Mouse (Mus musculus) small intestine, adult 2 months (tissue): Measurements from ENCODE around the gene Astn1.

Experiments used
- CTCF ChIP-seq: fragments of 200-500 bp; IDR thresholded peaks from 2 replicates; pipeline ENCODE4 v1.5.1; 2012; ENCODE audit warnings: low read depth, mild to moderate bottlenecking, control low read depth, inconsistent platforms, low read length, moderate library complexity, mixed read lengths; ENCODE audit not compliant: insufficient replicate concordance, insufficient read length; ENCODE audit errors: extremely low read depth
- POLR2A ChIP-seq: fragments of 200-500 bp; IDR thresholded peaks from 2 replicates; pipeline ENCODE4 v1.6.1; 2012; ENCODE audit warnings: low read depth, mild to moderate bottlenecking, control low read depth, inconsistent platforms, low read length, moderate library complexity

DNA sequence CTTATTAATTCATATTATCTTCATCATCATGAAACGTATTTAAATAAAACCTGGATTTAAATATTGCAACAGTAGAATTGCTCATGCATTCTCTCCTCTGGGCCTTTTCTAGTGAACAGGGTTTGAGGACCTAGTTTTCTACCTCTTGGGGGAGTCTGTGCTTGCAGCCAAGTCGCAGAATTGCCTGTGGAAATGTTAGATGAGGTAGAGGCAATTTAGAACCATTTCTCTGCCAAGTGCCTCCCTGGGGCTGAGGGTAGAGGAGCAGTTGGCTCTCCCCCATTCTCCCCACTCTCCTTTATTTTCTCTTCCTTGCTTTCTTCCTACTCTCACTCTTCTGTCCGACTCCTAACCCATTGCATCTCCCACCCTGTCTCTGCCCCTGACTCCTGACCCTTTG lies 49.1 kb downstream of the Astn1 start:
- TF ChIP-seq CTCF (no peak), POLR2A (no peak)
